Mouse (Mus musculus): ENCODE measurements around the gene Bfsp2.

The Bfsp2 gene

DNA sequence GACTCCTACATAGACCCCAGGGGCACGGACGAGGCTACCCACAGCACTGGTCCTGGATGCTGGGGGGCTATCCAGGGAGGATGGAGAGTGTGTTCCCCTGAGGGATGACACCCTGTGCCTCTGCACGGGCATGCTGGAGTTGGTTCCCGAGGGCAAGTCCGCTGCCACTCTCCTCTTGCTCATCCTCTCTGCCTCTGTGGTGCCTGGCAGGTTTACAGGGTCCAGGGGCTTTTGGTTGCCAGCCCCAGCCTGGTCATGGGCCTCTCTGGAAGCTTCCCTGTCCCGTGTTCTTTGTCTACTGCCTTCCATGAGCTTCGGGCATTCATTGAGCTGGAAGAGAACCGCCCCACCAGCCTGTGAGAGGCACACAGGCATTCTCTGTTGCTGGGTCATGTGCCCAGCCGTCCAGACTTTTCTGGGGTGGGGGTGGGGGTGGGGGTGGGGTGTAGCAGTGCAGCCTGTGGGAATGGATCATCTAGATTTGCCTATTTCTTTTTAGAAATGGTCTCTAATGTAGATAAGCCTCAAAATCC, at the start of gene Bfsp2:
TSS of gene Bfsp2 (minus strand) at position 377 of the 533 bp plus-strand sequence.
- no peak for DNase-seq (ENCODE audit: extremely low read depth, low read depth)

DNA sequence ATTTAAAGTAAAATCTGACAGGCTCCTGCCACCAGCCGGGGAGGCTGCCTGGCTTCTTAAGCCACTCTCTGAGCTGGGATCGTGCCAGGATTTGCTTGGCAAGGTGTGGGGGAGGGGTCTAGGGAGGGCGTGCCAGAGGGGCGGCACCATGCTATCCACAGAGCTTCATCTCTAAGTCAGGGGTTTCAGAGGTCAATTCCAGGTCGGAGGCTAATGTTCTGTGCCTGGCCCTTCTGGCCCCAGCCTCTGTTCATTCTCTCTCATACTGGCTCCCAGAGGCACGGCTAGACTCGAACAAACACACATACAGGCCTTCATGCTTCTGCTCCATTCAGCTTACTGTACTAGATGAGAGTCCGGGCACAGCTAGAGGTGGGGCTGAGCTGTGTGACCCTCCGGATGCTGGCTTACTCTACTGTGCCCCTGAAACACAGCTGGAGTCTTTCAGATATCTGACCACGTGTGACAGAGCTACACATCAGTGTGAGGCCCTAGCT, 44.9 kb upstream of the Bfsp2 start:
- no peak for DNase-seq (ENCODE audit: extremely low read depth, low read depth)

DNA sequence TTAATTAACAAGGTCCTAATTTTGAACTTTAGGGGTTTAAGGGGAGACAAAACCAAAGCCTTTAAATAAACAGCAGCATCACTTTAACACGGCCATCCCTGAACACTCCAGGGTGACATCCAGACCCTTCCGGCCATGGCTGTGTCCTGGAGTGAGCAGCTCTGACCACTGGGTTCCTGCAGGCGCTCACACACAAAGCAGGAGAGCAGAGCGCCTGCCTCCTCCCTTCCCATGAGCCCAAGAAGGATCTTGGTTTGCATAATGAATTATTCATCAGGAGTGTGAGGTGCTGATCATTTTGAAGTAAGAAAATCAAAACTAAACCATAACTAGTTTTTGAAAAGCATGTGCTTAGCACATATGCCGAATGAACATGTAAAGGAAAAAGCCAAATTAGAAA, 44.4 kb upstream of the Bfsp2 start:
- no peak for DNase-seq (ENCODE audit: extremely low read depth, low read depth)

DNA sequence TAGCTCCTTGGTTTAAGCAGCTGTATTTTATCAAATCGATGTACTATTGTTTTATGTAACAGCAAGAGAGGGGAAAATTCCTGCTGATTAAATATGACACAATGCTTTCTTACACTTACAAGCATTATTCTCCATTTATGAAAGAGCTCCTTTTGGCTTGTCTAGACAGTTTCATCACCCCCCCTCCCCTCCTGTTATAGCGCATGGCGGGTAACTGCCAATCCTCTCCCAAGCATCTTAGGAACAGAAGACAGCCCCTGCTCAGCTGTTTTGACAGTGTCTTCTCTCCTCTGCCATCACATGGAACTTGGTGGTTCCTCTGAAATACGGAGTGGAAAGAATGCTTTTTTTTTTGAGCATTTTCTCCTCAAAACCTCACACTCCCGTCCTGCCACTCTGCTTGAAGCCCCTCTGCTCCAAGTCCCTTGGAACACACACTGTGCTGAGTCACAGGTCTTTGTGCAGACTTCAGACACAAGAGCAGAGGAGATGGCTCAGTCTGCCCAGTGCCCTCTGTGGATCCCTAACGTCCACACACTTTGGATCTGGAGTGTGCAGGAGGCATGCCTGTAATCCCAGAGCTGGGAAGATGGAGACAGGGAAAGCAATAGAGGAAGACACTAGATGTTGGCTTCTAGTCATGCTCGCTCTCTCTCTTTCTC, 43.7 kb upstream of the Bfsp2 start:
- DNase-seq (ENCODE audit: extremely low read depth, low read depth): no peak

DNA sequence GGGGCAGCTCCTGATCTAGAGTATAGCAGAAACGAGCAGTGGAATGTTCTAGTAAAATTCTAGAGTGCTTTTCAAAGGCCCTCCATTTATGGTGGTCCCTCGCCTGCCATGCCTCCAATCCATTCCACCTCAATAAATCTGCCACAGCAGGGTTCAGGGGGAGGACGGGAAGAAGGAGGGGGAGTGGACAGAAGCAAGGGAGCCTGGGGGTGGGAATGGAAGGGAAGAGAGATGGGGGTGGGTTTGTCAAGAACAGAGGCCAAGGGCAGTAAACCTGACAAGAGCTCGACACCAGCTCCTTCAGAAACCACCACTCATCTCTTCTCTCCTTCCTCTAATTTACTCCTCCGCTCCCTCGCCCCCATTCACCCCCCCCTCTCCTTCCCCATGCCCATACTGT, 42.8 kb upstream of the Bfsp2 start:
- DNase-seq (ENCODE audit: extremely low read depth, low read depth): no peak

DNA sequence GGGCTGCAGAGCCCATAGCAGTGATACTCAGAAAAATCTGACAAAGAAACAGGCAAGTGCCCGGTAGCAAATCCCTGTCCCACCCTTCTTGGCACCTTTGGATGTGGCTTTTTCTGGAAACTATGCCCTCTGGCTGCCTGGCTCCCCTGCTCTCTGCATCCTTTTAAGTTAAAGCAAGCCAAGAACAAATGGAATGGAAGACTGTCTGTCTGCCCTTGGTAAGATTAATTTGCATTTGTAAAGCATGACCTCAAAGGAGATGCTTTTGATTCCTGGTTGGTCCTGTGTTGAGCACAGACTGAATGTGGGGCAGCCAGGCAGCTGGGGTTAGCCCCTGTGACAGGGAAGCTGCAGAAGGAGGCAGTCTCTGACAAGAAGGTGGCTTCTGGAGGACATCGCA, 33.7 kb upstream of the Bfsp2 start:
- no peak for DNase-seq (ENCODE audit: extremely low read depth, low read depth)

DNA sequence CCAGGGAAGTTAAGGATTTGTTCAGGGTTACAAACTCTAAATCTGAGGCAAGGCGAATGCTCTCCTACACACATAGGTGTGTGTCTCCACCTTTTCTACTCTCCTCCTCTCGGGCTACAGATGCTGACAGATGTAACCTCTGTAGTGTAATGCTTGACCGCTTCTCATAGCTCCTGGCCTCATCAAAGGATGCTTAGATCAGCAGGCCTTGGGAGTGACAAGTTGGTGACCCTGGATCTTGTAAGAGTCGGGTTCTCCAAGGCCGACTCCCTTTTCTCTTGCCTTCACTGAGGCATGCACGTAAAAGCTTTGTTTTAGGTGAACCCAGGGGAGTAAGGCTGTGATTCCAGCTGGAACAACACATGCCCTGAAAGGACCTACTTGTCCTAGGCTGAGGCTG, 32.0 kb upstream of the Bfsp2 start:
- DNase-seq (ENCODE audit: extremely low read depth, low read depth): no peak

DNA sequence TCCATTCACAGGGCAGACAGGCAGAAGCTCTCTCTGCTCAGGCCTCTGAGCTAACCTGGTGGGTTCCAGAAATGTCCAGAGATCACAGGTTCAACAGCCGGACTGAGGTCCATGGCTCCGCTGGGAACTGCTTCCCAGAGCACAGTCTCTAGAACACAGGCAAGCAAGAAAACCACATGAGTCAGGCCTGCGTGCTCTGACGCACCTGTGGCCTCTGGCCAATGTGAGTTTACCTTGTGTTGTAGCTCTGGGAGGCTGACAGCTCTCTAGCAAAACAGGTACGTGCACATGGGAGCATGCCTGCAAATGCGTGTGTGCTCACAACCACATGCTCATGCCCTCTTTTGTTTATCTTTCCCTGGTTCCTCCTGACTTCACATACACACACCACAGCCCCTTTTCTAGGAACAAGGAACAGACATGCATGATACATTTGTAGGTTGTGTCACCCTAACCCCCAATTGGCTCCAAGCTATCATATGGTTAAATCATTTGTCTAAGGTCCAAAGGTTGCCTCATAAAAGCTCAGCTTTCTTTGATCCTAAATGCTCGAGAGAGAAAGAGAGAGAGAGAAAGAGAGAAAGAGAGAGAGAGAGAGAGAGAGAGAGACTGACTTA, 26.9 kb upstream of the Bfsp2 start:
- no peak for DNase-seq (ENCODE audit: extremely low read depth, low read depth)

DNA sequence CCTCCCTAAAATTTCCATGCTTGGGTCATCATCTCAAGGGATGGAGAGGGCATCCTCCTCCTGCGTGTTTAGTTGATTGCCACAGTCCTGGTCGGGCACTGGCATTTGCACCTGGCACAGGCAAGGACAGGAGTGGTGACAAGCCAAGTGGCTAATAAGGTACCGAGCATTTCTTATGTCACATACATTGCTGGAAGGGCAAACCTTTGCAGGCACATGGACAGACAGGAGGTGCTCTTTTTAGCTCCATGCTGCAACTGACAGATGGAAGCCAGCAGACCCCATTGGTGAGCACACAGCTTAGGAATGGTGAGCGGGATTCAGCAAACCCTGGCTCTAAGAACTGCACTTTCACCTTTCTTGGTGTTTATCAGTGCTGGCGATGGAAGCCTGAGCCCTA, 24.8 kb upstream of the Bfsp2 start:
- DNase-seq (ENCODE audit: extremely low read depth, low read depth): no peak

DNA sequence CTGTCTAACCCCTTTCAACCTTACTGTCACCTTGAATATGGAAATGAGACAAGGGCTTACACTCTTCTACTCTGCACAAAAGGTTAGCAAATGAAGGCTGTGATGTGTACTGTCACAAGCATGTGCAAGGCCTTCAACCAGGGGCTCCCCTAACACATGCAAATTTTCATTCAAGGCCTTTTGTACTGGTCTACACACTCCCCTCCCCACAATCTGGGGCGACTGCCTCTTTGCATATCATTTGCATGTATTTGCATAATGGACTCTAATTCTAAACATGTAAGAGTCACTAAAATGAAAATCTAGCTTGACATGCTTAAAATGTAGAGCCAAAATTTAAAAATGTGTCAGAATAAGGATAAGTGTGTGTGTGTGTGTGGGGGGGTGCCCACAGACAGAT, 24.4 kb upstream of the Bfsp2 start:
- no peak for DNase-seq (ENCODE audit: extremely low read depth, low read depth)

DNA sequence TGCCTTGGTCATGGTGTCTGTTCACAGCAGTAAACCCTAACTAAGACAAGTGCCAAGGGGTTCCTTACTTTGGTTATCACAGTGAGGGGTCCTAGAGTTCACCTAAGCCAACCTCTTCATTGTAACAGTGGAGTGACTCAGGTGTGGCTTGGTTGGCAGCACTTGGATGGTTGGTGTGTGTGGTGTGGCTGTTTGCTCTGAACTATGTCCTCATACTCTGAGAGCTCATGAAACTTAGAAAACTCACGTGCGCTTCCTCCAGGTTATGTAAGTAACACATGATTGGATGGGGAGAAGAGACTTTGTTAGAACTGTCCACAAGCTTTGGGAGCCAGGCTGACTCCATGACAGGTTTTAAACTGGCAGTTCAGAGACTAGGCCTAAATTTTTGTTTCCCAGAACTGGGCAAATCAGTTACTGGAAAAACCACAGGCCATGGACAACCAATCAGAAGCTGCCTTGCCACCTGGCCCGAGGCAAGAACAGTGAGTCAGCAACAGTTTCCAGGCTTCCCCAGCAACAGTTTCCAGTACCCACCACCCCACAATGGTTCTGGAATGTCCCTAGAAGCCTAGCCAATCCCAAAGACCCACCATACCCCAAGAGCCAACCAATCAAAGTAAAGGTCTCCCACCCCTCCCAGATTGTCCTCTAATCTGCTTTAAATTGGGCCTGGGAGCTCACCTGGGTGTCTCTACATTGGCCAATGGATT, 23.5 kb upstream of the Bfsp2 start:
- no peak for DNase-seq (ENCODE audit: extremely low read depth, low read depth)

DNA sequence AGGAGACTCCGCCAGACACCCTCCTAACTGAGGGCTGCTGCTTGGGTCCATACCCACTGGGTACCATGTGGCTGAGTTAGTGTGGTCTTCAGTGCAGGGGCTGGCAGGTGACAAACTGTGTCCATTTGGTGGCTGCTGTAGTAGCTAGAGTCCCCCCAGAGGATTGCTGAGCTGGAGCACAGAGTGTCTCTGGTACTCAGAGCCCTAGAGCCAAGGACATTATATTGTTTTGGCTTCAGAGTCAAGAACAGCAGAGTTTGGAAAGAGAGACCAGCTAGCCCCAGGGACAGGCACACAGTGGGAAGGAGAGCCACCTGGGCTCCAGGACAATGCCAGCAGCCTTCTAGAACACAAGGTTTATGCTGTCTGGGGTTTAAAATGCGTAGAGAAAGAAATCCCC, 22.4 kb upstream of the Bfsp2 start:
- no peak for DNase-seq (ENCODE audit: extremely low read depth, low read depth)

DNA sequence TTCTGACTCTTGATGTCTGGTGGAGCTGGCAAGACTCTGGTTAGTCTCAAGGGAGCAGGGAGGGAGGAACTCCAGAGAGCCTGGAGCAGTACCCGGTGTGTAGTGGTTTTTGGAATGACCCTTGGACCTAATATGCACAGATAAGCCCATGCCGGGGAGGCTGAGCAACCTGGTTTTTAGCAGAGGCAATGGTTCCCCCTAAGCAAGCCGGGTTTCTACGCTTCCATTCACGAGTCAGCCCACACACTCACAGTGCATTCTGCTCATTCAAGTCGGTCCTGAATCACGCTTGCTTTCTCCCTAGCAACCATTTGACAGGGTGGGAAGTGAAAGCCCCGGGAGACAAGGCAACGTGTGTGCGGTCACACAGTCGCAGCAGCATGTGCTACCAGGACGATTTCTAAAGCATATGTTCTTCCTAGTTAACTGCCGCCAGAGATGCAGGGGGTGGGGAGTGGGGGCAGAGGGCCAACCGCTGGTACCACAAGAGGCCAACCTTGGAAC, 21.7 kb upstream of the Bfsp2 start:
- no peak for DNase-seq (ENCODE audit: extremely low read depth, low read depth)

DNA sequence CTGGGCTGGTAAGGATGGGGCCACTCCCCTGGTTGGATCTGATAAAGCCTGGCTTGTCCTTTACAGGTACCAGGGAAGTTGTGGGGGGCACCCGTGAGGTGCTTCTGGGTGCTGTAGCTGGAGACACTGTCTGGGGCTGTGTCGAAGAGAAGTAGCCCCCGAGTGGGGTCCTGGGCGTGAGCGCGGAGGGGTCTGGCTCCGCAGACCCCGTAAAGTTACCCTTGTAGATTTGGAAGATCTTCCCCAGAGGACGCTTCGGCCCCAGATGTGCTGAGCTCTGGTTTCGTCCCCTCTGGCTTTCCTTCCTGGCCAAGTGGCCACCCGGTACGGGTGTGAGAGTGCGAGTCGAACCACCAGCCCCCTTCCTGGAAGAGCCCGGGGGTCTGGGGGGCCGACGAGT, 19.1 kb upstream of the Bfsp2 start:
- DNase-seq (ENCODE audit: extremely low read depth, low read depth): no peak

DNA sequence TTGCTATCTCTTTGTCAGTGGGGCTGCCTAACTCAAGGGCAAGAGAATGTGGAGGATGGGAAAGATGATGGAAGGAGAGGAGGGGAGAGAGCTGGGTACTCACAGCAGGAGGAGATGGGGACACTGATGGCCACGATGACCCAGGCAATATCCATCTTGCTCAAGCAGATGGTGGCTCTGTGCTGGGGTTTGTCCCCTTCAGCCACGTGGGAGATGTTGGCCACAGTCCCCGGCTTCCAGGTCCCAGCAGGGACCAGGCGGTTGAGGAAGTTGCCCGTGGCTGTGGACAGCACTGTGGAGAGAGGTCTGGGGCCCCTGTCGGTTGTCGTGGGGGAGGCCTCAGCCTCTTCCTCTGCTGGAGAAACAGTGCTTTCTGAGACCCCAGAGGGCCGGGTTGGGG, 18.5 kb upstream of the Bfsp2 start:
- DNase-seq (ENCODE audit: extremely low read depth, low read depth): no peak

DNA sequence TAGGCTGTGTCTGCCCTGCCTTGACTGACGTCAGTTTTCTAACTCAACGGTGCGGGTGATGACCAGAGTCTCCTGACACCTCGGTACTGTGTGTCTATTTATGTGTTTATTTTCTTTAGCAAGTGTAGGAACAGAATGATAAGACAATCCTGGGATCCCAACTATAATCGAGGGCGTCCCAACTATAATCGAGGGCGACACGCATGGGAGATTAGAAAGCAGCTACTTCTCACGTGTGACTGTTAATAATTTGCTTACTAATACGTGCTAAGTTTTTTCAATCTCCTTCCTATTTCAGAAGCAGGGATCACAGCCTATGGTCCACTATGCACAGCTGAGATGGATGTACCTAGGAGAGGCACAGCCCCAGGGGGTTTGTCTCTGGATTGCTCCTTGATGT, 15.2 kb upstream of the Bfsp2 start:
- no peak for DNase-seq (ENCODE audit: extremely low read depth, low read depth)

DNA sequence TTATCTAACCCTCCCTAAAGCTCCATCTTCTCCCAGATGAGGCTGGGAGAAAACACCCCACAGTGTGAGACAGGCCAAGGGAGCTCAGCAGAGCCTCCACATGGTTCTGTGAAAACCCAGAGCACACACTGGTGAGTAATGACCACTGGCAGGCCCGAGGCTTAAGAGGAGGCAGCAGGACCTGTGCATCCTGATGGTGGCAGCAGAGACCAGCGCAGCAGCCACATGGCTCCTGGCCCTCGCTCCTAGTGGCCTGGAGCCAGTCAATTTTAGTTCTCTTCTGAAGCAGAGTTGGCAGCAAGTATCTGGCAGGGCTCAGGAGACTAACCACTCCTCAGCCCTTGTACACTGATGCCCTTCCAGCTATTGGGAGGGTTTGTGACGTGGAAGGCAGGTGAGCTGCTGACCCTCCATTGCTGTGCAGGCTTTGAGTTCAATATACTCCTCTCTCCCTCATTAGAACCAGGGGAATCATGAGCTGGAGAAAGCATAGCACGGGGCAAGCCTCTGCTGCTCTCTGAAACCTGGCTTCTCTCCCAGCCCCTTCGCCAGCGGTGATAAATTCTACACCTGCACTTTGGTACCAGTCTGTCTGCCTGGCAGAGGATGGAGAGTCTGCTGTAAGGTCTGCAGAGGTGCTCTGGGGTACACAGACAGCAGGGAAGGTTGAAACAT, 14.3 kb upstream of the Bfsp2 start:
- no peak for DNase-seq (ENCODE audit: extremely low read depth, low read depth)

DNA sequence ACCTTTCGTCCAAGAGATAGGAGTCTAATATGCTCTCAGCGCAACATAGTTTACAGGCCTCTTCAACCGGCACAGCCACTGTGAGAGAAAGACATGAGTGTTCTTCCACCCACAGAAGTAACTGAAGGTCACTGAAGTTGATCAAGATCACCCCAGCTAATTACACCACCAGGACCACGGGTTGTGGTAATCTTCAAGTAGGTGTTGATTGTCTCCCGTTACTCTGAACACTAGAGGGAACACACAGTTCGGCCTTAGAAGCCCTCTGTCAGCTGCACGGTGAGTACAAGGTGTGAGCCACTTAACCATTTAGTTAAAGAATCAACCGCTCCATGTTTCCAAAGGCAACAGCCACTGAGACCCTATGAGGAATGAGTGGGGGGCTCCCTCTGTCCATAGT, 11.8 kb upstream of the Bfsp2 start:
- DNase-seq (ENCODE audit: extremely low read depth, low read depth): no peak

DNA sequence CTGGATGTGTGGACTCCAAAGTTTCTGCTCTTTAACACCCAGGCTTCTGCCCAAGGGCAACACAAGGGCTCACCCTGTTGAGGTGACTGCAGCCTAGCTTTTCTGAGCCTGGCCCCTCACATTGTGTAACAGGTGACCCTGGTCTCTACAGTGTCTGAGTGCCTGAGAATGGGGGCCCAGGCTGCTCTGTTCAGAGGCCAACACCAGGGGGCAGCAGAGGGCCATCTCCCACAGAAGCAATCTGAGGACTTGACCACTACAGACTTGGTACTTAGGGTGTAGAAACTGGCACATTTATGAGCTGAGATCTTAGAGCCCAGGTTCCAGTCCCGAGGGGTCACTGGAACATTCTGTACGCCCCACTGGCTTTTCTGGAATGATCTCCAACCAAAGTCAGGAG, 10.2 kb upstream of the Bfsp2 start:
- no peak for DNase-seq (ENCODE audit: extremely low read depth, low read depth)

DNA sequence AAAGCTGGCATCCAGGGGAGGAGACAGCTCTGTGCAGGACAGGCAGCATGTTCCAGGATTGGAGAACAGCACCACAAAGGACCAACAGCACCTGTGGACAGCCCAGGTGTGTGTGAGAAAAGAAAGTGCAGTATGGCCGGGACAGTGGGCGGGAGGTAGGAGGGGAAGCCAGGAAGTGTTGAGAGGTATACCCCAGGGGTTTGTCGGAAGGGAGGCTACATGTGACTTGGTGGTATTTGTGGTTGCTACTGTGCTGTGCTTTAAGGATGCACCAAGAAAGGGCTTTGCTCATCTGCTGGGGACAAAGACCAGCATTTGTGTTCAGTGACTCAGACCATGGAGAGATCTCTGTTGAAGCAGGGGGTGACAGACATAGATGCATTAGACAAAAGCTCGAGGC, 9.7 kb upstream of the Bfsp2 start:
- DNase-seq (ENCODE audit: extremely low read depth, low read depth): no peak

DNA sequence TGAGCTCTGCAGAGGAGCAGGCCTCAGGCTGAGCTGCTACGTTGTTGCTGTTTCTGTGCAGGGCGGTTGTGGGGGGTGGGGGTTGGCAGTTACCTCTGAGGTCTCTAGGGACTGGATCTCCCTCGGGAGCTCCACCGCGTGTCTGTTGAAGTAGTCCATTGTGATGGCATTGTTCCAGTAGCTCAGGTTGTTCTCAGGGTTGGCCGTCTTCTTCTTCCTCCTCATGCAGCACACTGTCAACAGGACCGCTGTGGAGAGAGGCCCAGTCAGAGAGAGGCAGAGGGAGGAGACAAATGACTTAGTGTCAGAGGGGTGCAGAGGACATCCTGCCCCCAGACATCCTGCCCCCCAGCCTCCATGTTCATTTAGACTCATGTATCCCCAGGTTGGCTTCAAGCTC, 8.9 kb upstream of the Bfsp2 start:
- DNase-seq (ENCODE audit: extremely low read depth, low read depth): no peak

DNA sequence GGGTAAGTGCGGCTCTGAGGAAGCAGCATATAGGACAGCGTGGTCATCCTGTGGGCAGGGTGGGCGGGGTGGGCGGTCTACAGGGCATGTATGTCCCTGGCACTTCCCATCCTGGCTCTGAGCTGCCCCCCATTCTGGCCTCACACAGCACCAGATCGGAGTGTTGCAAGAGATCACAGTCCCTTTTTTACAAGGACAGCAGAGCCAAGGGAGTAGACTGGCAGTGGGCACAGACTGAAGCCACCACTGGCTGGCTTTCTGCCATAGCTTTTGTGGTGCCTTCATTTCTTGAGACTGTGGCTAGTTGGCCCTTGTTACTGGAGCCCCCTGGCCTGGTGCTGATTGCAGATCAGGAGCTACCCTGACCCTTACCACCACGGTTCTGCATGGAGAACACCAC, 6.0 kb upstream of the Bfsp2 start:
- DNase-seq (ENCODE audit: extremely low read depth, low read depth): no peak

Measured in MEL-GATA-1-ER (cell line).